Mouse (Mus musculus) lung, postnatal 14 days (tissue): ENCODE data around the gene Gse1.
"Not testable (repeated sequence)": the region's sequence is repeated elsewhere in the genome, so short reads cannot be mapped to it uniquely, and the experiment has no call there.

Experiments
- DNase-seq: peaks from one replicate; pipeline ENCODE4 v3.0.0; 2021

Gse1 gene

DNA sequence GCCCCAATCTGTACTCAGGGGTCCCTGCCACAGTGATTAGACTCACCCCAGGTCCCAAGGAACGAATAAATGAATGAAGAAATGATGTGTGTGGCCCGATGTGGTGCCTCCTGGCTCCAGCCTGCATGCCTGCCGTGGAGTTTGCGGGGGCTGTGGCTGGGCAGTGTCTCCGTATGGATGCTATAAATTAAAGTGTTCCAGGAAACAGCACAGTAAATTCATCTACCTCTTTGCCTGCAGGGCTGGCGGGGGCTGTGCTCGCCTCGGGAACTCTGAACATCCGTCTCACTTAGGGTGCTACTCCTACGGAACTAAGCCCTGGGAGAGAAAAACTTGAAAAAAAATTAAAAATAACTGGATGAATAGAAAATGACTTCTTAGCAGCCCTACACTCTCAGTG, 123.8 kb downstream of the Gse1 start:
- no peak for DNase-seq

DNA sequence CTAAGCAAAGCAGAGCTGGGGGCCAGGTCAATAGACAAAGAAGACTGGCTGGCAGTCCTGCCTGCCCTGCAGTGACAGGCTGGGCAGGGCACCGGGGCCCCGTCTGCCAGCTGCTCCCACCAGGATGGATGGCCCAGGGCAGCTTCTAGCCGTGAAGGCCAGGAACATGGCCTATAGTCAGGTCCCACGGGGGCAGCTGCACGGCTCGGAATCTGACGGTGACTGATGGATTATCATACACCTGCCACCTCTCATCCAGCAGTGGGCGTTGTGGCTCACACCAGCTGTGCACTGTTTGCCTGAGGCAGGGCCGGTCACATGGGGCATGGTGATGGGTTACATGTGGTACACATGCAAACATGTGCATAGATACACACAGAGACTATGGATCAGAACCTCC, 127.8 kb downstream of the Gse1 start:
- DNase-seq: no peak

DNA sequence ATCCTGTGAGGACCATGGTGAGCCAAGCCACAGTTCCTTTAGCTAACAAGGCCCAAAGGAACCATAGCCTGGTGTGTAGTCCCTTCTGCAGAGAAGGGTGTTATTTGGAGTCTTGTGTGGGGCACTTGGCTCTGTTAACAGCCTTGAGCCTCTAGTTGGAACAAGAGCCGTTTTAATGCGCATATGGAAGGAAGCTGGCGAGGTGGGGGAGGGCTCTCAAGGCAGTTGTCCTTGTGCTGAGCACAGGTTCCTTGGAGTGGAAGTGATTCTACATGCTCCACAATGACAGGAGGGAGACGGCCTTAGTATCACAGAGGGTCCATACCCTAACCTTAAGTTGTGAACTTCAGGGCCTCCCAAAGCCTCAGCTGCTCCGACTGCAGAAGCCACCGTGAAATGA, 129.2 kb downstream of the Gse1 start:
- DNase-seq: no peak

DNA sequence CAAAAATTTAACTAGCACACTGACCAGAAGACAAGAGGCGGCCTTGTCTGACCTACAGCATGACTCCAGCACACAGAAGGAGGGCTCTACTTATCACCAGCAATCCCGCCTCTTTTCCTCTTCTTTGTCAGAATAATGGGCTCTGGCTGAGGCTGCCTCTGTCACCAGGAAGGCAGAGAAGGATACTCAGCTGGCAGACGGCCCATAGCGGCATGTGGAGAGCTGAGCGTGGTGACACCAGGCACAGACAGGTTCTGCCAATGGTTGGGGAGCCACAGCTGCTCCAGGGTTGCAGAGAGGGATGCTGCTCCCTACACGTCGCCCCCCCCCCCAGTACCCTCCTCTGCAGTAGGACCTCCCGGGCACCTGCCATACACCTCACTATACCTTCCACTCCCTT, 133.0 kb downstream of the Gse1 start:
- DNase-seq: peak; percentile 46

DNA sequence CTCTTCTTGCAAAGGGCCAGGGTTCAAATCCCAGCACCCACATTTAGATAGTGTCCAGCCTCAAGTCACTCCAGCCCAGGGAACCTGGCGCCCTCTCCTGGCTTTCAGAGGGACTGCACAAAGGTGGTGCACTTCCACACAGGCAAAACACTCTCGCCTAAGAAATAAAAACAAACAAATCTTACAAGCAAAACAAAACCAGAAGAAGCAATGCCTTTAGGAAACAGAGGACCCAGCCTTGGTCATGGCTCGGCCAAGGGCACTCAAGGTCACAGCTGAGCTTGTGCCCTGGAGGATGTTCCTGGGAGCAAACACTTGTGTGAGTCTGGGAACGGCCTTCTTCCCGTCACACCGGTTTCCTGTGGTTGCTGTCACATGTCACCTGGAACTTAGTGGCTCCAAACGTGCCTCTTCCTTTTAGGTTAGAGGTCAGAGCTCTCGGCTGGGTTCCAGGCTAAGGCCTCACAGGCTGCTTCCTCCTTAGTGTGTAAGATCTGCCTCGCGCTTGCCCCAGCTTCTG, 135.4 kb downstream of the Gse1 start:
- DNase-seq: peak; percentile 65

DNA sequence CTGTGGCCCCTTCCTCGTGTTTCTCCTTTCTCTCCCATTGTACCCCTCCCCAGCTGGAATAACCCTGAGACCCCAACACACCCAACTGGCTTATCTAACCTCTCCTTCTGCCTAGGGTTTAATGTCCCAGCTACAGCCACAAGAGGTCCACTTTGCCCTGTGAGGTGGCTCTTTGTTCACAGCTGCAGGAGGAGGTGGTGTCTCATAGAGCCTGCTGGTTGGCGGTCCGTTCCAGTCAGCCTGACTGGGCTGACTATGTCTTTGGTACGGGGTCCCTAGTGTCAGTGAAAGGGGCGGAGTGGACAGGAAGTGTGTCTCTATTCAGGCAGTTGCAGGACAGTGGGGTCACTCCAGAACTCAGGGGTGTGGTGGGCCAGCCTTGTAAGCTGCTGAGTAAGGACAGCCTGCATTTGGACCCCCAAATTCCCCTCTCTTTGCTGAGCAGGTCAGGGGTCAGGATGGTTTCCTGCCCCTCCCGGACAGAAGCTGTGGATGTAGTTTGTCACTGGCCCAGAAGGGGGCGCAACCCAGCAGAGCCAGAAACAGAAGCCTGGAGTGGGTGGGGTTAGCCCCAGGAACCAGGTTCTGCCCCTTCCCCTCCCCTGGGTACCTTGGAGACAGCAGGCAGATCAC, 136.0 kb downstream of the Gse1 start:
- peak; percentile 58 for DNase-seq

DNA sequence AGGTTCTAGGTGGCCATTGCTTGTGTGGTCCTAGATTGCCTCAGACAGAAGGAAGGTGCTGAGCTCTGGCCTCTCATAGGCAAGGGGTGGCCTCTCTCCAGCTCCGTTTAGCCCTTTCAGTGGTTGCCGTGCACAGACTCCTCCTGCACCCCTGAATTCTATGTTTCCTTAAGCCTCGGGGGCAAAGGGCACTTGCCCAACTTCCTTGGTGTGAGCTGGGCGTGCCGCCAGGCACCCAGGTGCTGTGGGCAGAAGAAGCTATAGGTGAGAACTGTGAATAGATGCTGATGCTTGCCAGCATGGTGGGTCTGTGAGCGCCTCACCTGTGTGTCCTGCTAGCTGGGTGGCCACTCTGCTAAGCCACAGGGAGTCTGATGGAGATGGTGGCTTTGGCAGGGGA, 138.6 kb downstream of the Gse1 start:
- DNase-seq: peak; percentile 37

DNA sequence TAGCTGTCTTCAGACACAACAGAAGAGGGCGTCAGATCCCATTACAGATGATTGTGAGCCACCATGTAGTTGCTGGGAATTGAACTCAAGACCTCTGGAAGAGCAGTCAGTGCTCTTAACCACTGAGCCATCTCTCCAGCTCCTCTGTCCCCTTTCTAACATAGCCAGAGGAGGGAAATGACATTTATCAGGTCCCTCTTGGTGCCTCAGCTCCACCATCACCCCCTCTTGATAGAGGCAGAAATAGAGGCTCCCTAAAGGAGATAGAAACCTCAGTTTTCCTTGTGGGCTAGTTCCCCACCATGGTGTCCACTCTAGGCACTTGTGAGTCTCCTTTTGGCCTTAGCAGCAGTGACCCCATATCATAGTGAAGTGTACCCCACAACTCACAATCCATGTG, 139.9 kb downstream of the Gse1 start:
- DNase-seq: not testable (repeated sequence)

DNA sequence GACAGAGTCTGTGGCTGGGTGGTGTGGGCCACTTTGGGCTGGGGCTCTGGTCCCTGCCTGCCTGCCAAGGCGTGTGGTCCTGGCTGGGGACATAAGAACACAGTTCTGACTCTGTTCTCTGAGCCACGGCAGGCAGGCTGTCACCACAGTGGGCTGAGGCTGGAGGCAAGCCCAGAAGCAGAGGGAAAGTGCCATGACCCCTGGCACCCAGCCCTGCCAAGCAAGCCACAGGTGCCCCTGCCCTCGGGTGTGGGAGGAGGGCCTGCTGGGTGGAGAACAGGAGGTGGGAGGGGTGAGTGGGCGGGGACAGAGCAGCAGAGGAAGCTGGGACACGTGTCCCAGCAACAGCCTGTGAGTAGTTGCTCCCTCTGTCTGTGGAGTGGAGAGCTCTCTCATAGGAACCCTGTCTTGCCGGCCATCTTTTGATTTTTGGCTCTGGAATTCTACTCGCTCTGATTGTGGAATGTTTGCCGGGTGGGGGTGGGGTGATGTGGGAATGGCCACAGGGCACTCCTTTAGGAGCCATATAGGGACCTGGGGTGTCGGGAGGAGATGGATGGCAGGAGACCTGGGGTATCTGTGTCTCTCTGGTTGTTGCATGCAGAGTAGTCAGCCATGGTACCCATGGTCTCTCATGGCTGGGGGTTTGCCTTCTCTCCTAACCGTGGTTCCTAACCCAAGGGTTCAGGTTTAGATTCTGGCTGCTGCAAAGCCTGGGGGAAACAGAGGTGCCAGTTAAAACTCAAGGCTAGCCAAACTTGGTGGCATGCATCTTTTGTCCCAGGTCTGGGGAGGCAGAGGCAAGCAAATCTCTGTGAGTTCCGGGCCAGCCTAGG, 140.8 kb downstream of the Gse1 start:
- DNase-seq: peak; percentile 91

DNA sequence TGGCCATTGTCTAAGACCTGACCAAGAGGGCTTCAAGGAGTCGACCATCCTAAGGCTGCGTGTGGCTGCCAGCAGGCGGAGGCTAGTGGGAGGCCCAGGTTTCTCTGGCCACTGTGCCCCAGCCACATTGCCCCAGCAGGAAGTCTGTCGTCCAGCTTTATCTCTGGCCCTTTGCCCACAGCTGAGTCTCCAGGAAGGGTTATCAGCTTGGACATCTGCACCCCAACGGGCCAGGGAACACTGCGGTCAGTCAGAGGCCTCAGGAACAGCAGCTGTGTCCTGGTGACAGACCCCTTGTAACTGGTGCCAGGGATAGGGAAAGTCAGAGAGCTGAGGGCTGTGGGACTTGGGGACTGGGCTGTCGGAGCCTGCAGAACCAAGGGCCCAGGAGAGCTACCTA, 141.7 kb downstream of the Gse1 start:
- DNase-seq: peak; percentile 77

DNA sequence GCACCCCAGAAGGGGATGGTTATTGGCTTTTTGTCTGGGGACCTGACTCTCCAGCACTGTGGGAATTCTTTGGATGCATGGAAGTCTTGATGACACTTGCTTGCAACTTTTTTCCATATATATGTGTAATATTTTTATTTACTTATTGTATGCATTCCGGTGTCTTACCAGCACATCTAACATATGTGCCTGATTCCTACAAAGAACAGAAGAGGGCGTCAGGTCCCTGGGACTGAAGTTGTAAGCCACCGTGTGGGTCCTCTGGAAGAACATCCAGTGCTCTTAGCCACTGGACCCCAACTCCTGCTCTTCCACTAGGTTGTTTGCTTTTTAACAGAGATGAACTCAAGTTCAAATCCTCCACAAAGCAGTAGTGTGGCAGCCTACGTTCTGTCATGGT, 142.2 kb downstream of the Gse1 start:
- no peak for DNase-seq

DNA sequence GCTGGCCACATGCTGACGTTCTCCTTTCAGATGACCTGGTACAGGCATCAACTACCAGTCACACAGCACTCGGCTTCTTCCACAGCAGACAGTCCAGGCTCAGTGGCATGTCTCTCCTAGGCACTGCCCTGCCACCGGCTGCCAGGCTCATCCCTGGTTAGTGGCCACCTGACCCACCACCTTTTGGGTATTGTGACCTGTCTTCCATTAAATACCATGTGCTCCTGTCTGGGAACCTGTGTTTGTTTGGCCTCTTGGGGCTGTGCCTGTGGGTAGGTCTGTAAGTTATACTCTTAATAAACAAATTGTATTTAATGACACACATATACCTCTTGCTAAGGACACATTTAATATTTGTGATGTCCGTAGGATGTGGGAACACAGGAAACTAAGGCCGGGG, 142.9 kb downstream of the Gse1 start:
- DNase-seq: no peak

DNA sequence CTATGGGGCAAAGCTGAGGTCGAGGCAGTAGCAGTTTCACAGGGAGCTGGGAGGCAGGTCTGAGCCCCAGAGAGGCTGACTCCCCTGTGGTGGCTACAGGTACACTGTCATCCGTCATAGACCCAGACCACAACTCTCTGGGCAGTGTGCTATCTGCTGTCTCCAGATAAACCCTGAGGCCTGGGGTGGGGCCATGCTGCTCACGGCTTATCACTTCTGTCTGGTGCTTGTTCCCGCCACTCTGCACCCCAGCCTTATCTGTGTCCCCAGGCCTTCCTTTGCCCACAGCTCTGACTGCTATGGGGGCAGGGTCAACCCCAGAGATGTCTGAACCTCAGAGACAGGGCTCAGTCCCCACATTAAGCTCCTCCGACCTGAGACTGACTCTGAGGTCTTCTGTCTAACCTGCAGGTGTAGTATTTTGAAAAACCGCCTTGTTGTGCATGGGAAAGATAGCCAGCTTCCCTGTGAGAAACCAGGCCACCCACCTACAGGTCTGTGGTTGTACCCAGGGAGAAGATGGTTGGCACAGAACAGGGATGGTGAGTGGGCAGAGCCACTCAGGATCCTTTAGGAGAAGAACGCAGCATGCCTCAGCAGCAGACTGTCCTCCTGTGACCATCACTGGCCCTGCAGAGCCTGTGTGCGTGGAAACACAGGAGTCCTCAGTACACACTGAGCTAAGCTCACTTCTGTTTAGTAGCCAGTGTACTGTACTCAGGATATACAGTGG, 143.6 kb downstream of the Gse1 start:
- no peak for DNase-seq

DNA sequence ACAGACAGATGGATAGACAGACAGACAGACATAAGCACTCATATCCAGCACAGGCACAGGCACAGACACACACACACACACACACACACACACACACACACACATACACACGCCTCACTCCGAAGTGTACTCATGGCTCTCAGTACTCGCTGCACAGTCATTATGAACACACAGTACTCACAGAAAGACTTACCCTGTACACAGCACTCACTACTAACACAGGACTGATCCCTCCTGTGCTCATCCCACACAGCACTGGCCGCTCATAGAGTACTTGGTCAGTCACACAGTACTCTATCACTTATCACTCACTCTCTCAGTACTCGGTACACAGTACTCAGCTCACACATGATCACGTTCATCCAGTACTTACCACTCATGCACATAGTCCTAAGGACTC, 144.4 kb downstream of the Gse1 start:
- no peak for DNase-seq

DNA sequence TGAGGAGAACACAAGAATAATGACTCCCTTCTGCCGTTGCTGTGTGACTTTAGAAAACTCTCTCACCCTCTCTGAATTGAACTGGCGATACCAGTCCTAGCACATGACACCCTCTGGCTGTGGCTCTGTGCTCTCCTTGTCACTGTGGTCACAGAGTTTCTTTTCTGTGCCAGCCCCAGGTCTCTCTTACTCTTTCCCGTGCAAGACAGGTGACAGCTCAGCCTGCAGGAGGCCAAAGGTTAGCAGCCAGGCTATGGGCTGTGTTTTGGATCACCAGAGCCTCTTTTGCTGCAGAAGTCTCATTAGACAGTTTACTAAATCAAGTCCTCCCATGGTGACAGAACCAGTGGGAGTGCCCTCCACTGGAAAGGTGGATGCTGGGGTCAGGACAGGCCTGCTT, 145.4 kb downstream of the Gse1 start:
- DNase-seq: no peak

DNA sequence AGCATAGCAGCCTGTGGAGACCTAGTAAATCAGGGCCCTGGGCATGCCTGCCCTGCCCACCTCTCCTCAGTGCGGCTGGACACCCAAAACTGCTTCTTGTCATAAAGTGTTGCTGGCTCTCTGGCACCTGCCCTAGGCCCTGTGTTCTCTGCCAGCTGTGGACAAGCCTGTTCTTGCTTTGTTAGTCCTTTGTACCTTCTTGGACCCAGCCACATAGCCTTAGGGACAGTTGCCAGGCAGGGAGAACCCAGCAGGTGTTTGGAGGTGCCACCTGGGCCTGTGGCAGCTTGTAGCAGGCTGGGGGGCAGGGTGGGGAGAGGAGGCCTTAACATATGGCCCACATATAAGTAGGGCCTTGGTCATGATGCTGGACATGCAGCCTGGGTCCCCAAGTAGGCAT, 145.8 kb downstream of the Gse1 start:
- DNase-seq: no peak

DNA sequence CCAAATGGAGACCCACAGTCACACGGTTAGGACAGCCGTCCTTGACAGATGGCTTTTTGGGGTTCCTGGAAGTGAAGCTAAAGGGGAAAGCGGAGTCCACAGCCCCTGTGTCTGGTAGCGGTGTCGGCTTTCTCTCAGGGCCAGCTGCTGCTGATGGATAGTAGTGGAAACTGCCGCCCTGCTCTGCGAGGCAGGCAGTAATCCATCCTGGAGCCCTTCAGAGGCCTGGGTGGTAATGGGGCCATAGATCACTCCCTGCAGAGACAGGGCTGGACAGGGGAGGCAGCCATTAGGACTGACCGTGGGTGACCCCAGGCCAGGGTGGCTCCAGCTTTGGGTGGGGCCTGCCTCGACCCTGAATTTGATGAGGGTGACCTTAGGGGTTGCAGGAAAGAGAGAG, 146.3 kb downstream of the Gse1 start:
- no peak for DNase-seq

DNA sequence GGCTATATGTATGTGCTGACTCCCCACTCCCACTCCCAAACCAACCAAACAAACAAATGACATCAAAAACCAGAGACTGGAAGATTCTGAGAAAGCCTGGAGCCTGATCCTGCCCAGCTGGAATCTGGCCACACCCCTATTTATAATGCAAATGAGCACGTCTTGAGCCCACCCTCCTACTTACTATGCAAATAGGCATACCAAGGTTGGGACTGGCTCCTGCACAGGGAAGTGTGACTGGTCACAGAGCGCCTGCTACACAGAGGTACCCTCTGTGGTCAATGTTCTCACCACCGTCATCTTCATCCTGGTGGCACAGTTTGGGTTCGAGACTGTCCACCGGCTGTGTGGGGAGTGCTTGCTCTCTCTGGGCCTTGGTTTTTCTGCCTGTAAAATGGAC, 146.9 kb downstream of the Gse1 start:
- DNase-seq: no peak

DNA sequence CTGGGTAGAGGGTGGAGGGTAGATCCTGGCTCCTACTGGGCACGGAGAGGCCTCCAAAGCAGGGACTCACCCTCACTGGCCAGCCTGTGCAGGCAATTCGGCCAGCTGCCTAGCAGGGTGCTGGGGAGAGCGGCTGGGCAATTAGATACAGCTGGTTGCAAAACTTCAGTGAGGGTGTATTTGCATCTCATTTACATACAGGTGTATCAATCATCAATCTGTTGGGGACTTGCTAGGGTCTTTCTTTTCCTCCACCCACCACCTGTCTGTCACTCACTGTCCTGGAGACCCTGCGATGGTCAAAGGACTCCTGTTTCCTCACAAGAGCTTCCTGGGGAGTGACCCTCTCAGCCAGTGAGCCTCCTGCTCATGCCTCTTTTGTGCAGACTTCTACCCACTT, 148.0 kb downstream of the Gse1 start:
- no peak for DNase-seq

DNA sequence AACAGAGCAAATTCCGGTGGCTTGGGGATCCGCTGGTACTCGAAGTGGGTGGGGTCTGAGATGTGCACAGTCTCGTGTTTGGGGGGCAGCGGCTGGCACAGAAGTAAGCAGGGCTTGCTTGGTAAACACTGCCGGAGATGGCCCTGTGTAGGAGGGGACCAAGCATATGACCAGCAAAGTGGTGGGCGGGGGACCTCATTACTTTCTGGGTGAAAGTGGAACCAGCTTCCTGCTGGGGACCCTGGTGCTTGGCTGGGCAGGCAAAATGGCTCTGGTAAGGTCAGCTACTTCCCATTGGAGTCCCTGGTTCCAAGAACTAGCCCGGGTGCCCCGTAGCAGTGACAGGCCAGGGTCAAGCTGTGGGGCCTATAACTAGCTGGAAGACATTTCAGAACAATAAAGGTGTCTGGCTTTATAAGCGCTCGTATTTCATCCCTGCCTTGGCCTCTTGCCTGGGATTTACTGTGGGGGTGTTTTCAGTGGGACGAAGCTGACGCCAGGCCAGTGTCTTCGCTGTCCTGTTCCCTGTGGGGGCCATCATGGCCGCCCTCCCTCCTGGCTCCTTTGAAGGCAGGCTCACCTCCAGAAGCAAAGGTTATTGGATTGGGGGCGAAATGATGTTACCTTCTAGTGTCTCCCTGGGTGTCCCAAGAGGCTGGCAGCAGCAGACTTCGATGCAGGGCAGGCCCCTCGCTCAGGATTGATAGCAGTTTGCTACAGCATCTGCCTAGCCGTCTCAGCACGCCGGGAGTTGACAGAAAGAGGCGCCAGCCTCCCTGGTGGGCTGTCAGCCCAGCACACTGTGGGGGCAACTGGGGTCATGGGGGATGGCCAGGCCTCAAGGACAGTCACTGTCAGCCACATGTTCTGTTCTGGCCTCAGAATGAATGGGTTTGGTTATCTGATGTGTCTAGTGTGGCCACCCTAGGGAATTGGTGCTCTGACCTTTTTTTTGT, 148.9 kb downstream of the Gse1 start:
- DNase-seq: no peak

DNA sequence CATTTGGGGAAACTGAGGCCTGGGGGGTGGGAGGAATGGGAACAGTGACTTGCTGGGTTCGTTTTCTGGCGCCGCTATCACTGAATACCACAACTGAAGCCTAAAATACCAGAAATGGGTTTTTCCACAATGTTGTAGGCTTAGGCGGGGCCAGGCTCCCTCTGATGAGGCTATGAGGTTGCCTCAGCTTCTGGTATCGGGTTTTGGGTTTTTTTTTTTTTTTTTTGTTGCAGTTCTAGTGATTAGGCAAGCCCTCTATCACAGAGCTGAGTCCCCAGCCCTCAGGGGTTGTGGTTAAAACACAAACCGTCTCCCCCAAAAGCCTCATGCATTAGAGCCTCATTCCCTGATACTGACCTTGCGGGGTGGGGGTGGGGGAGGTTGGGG, 149.5 kb downstream of the Gse1 start:
- DNase-seq: no peak

DNA sequence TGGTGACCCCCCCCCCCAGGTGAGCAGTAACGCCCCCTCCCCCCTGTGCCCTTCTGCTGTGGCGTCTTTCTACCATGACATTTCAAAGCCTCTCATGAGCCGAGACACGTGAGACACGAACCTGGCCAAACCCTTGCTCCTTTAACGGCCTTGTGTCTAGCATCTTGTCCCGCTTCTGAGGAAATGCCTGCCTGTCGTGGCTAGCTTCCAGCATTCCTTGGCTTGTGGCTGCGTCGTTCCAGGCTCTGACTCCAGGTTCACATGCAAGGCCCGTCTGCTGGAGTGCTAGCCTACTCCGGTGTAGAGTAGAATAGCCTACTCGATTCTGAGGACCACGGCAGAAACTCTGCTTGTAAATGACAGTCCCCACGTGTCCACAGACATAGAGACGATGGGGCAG, 150.1 kb downstream of the Gse1 start:
- DNase-seq: peak; percentile 77

DNA sequence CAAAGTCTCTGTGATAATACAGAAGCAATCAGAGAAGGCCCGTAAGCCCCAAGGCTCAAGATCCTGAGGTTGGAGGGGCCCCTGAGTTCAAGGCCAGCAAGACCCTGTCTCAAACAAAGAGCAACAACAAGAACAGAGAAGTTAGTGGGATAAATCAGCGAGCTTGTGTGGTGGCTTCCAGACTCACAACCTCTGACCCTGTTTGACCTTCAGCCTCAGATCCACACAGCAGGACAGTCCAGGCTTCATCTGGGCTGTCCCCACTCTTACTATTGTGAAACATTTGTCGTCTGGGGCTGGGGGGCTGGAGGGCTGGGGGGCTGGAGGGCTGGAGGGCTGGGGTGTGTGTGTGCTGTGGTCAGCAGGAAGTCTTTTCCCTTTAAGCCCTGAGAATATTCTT, 150.8 kb downstream of the Gse1 start:
- no peak for DNase-seq
